Mouse (Mus musculus) hindbrain, postnatal 0 days (tissue): ENCODE data around the gene Ttll11. TPM values are rescaled to one million over a fixed set of nuclear protein-coding genes. Genes with fewer than 3 reads are reported as not detected.

Source experiments
- ATAC-seq: fragments of 200-750 bp; cut with Nextera tagmentation; 2 replicates; pipeline ENCODE4 v1.8.0; 2017; ENCODE audit warnings: mild to moderate bottlenecking, moderate TSS enrichment, moderate library complexity
- DNase-seq: peaks from one replicate; pipeline ENCODE4 v3.0.0-alpha.2; 2015; ENCODE audit warnings: low spot score
- H3K27ac ChIP-seq: fragments of 300-500 bp; sonication (generic); 2 replicates; pipeline ENCODE4 v1.5.1; 2014; ENCODE audit warnings: mild to moderate bottlenecking
- H3K27me3 ChIP-seq: fragments of 300-500 bp; sonication (generic); 2 replicates; pipeline ENCODE4 v1.6.1; 2014; ENCODE audit warnings: low read length, mixed read lengths; ENCODE audit not compliant: insufficient read depth
- H3K36me3 ChIP-seq: fragments of 300-500 bp; sonication (generic); 2 replicates; pipeline ENCODE4 v1.6.1; 2014; ENCODE audit warnings: low read length, mixed read lengths; ENCODE audit not compliant: insufficient read depth
- H3K4me1 ChIP-seq: fragments of 300-500 bp; sonication (generic); 2 replicates; pipeline ENCODE4 v1.6.1; 2014; ENCODE audit warnings: antibody characterized with exemption, low read length, mixed read lengths; ENCODE audit not compliant: insufficient read depth
- H3K4me2 ChIP-seq: fragments of 300-500 bp; sonication (generic); 2 replicates; pipeline ENCODE4 v1.6.1; 2014; ENCODE audit warnings: low read depth, mild to moderate bottlenecking, low read length, moderate library complexity, mixed read lengths
- H3K4me3 ChIP-seq: fragments of 300-500 bp; sonication (generic); 2 replicates; pipeline ENCODE4 v1.5.1; 2014; ENCODE audit warnings: low read length
- H3K9ac ChIP-seq: fragments of 300-500 bp; sonication (generic); replicated peaks from 2 replicates; pipeline ENCODE4 v1.6.1; 2014; ENCODE audit warnings: mild to moderate bottlenecking, low read length, moderate library complexity, mixed read lengths
- H3K9me3 ChIP-seq: fragments of 300-500 bp; sonication (generic); 2 replicates; pipeline ENCODE4 v1.6.1; 2016; ENCODE audit warnings: low read length, mixed read lengths
- CTCF ChIP-seq: IDR thresholded peaks from 2 replicates; pipeline ENCODE4 v1.5.1; 2016; ENCODE audit warnings: antibody characterized with exemption, control low read depth, low read depth
- WGBS: fragments of 180-500 bp; shearing (Covaris S2); extraction: QIAGEN DNeasy Blood & Tissue Kit; methylation state at CpG from one replicate; pipeline ENCODE4 v1.1.7; 2014; 5-methylcytosine and 5-hydroxymethylcytosine counted together
- polyA plus RNA-seq: library from polyadenylated mRNA; unstranded; fragments of >200 nt; fragmentation: Nextera tagmentation; extraction: Ambion mirVana; gene quantifications from 2 replicates; pipeline ENCODE4 v1.2.1, GENCODE M21; 2015
- total RNA-seq: library from RNA; depleted of rRNA; stranded (reverse); fragments of >200 nt; gene quantifications from 2 replicates; pipeline ENCODE4 v1.2.3, GENCODE M21; 2014

The Ttll11 gene
- total and polyA plus RNA-seq, 2 experiments from 2014 or later: 5.8 to 8.2 TPM

- DNase-seq (no peak), ATAC-seq (no peak)
- no peak overlapping the region for H3K27ac ChIP-seq
- H3K4me1 ChIP-seq: no peaks in the 10 kb centered on the region; the same call in 1 of the 2 replicates
- no peaks in the 10 kb centered on the region for H3K36me3 ChIP-seq
- H3K27me3 ChIP-seq: no peaks in the 10 kb centered on the region
- H3K4me3 ChIP-seq: no peak overlapping the region
- no peak overlapping the region for H3K9ac ChIP-seq
- TF ChIP-seq CTCF: no peak
- no peaks in the 10 kb centered on the region for H3K9me3 ChIP-seq
- 88% methylated on average over 10 of the region's 10 CpGs for WGBS
- no peak overlapping the region for H3K4me2 ChIP-seq
Measured at GRCm38 (mm10) chr2:35831904-35832581, 147.7 kb downstream of the Ttll11 start.

GRCm38 (mm10) chr2:35830966-35831903 lies 148.5 kb downstream of the Ttll11 start:
- Histone ChIP-seq H3K9ac (no peak overlapping the region), H3K27ac (no peak overlapping the region), H3K4me1 (no peaks in the 10 kb centered on the region; the same call in 1 of the 2 replicates), H3K36me3 (no peaks in the 10 kb centered on the region), H3K9me3 (no peaks in the 10 kb centered on the region), H3K4me2 (no peak overlapping the region), H3K4me3 (no peak overlapping the region), H3K27me3 (no peaks in the 10 kb centered on the region)
- 84% methylated on average over 6 of the region's 6 CpGs for WGBS
- DNase-seq: no peak
- no peak for ATAC-seq
- TF ChIP-seq CTCF: no peak

GRCm38 (mm10) chr2:35829136-35829535 lies 150.6 kb downstream of the Ttll11 start:
- H3K4me3 ChIP-seq: no peak overlapping the region
- no peaks in the 10 kb centered on the region for H3K9me3 ChIP-seq
- TF ChIP-seq CTCF: no peak
- ATAC-seq (no peak), DNase-seq (no peak)
- no peaks in the 10 kb centered on the region; the same call in 1 of the 2 replicates for H3K4me1 ChIP-seq
- H3K36me3 ChIP-seq: no peaks in the 10 kb centered on the region
- H3K4me2 ChIP-seq: no peak overlapping the region
- H3K27me3 ChIP-seq: no peaks in the 10 kb centered on the region
- H3K27ac ChIP-seq: no peak overlapping the region
- WGBS: 95% methylated on average over 4 of the region's 4 CpGs
- H3K9ac ChIP-seq: no peak overlapping the region

GRCm38 (mm10) chr2:35827886-35828285 lies 151.8 kb downstream of the Ttll11 start:
- DNase-seq: no peak
- Histone ChIP-seq H3K9ac (no peak overlapping the region), H3K4me1 (no peaks in the 10 kb centered on the region), H3K4me3 (no peak overlapping the region), H3K27me3 (no peaks in the 10 kb centered on the region), H3K36me3 (no peaks in the 10 kb centered on the region), H3K27ac (no peak overlapping the region), H3K9me3 (no peaks in the 10 kb centered on the region), H3K4me2 (no peak overlapping the region)
- WGBS: 75% methylated on average over 4 of the region's 4 CpGs
- no peak for TF ChIP-seq CTCF
- no peak for ATAC-seq

GRCm38 (mm10) chr2:35825157-35825556 lies 154.6 kb downstream of the Ttll11 start:
- Histone ChIP-seq H3K36me3 (no peaks in the 10 kb centered on the region), H3K9me3 (no peaks in the 10 kb centered on the region), H3K27ac (no peak overlapping the region), H3K4me3 (no peak overlapping the region), H3K4me1 (no peaks in the 10 kb centered on the region), H3K27me3 (no peaks in the 10 kb centered on the region), H3K4me2 (no peak overlapping the region), H3K9ac (no peak overlapping the region)
- DNase-seq (no peak), ATAC-seq (0 out of 2 replicates have a peak, but pooled peaks have one; percentile 27)
- no peak for TF ChIP-seq CTCF
- WGBS: 59% methylated on average over 7 of the region's 7 CpGs

GRCm38 (mm10) chr2:35823589-35823988 lies 156.1 kb downstream of the Ttll11 start:
- WGBS: 84% methylated on average over 6 of the region's 6 CpGs
- ATAC-seq: no peak

More at GRCm38 (mm10) chr2:35823589-35823988, 156.1 kb downstream of the Ttll11 start:
- TF ChIP-seq CTCF: no peak
- Histone ChIP-seq H3K4me1 (no peaks in the 10 kb centered on the region), H3K9me3 (no peaks in the 10 kb centered on the region), H3K36me3 (no peaks in the 10 kb centered on the region), H3K27me3 (no peaks in the 10 kb centered on the region), H3K27ac (no peak overlapping the region), H3K4me2 (no peak overlapping the region), H3K9ac (no peak overlapping the region), H3K4me3 (no peak overlapping the region)
- DNase-seq: no peak
